In the genomic region with DNA sequence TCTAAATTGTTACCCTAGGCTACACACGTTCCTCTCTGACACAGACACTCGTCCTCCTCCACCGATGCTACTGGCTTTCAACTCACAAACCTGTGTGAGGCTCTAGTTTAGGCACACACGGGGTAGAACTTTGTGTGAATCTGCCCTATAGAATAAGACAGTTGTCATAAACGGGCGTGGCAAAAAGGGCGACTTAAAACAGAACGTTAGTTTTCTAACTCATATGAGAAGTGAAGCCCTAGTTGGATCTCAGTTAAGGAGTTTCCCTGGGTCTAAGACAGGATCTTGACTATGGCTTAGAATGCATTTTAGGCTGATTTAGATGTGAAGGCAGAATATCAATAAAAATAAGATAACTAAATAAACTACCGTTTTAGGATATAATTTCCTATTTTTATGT, we compare ENCODE assay signal across 34 mouse cellular contexts. TPM values are rescaled to one million over a fixed set of nuclear protein-coding genes. Genes with fewer than 3 reads are reported as not detected.
"Had no signal": no experiment of that assay in that cellular context is flagged by ENCODE, and none has a peak within 500 bp of the region (broad histone marks: within the 10 kb centered on the region; RNA-seq: fewer than 3 reads in every experiment).

A gene (minus strand): TSS at position 101 of the 400 bp plus-strand sequence.

- H3K4me2 ChIP-seq: embryonic facial prominence, embryonic 12.5 days; embryonic facial prominence, embryonic 13.5 days; embryonic facial prominence, embryonic 15.5 days; forebrain, embryonic 12.5 days; forebrain, embryonic 13.5 days; forebrain, embryonic 15.5 days had no signal

- H3K4me3 ChIP-seq: embryonic facial prominence, embryonic 10.5 days; embryonic facial prominence, embryonic 12.5 days; embryonic facial prominence, embryonic 13.5 days; embryonic facial prominence, embryonic 15.5 days; erythroblast, embryonic 14.5 days; forebrain, embryonic 10.5 days; forebrain, embryonic 12.5 days; forebrain, embryonic 13.5 days; forebrain, embryonic 15.5 days; gastrocnemius, adult 2 months; heart, adult 2 months had no signal

- ATAC-seq: forebrain, embryonic 14.5 days; forebrain, embryonic 15.5 days had no signal

- H3K36me3 ChIP-seq: embryonic facial prominence, embryonic 10.5 days; embryonic facial prominence, embryonic 12.5 days; embryonic facial prominence, embryonic 13.5 days; embryonic facial prominence, embryonic 15.5 days; forebrain, embryonic 10.5 days; forebrain, embryonic 12.5 days; forebrain, embryonic 15.5 days had no signal

- H3K27ac ChIP-seq: embryonic facial prominence, embryonic 10.5 days; embryonic facial prominence, embryonic 12.5 days; embryonic facial prominence, embryonic 13.5 days; embryonic facial prominence, embryonic 15.5 days; forebrain, embryonic 10.5 days; forebrain, embryonic 12.5 days; forebrain, embryonic 13.5 days; forebrain, embryonic 15.5 days; gastrocnemius, adult 2 months; heart, adult 2 months had no signal

- H3K27me3 ChIP-seq: embryonic facial prominence, embryonic 12.5 days; embryonic facial prominence, embryonic 13.5 days; embryonic facial prominence, embryonic 15.5 days; forebrain, embryonic 12.5 days; forebrain, embryonic 13.5 days; forebrain, embryonic 15.5 days had no signal

- DNase-seq: cerebellum, adult 2 months; cerebellum, adult 8-10 months; cerebellum, adult 9-10 months; cerebellum, adult 9-11 months; cerebellum, postnatal 10 days; cerebellum, postnatal 25 days; cerebellum, postnatal 36 days; embryo, embryonic 11 days; forebrain, postnatal 0 days; gastrocnemius, adult 2 months; gastrocnemius, postnatal 10 days; gastrocnemius, postnatal 14 days; gastrocnemius, postnatal 25 days; gastrocnemius, postnatal 36 days; heart, adult 11 months; heart, adult 18-20 months; heart, adult 2 months had no signal

- H3K9ac ChIP-seq: embryonic facial prominence, embryonic 12.5 days; embryonic facial prominence, embryonic 13.5 days; embryonic facial prominence, embryonic 15.5 days; forebrain, embryonic 12.5 days; forebrain, embryonic 13.5 days; forebrain, embryonic 15.5 days; forebrain, postnatal 0 days had no signal

- H3K9me3 ChIP-seq: embryonic facial prominence, embryonic 10.5 days; embryonic facial prominence, embryonic 12.5 days; embryonic facial prominence, embryonic 13.5 days; embryonic facial prominence, embryonic 15.5 days; forebrain, embryonic 10.5 days; forebrain, embryonic 12.5 days; forebrain, embryonic 13.5 days; forebrain, embryonic 15.5 days had no signal

- H3K4me1 ChIP-seq: embryonic facial prominence, embryonic 10.5 days; embryonic facial prominence, embryonic 12.5 days; embryonic facial prominence, embryonic 13.5 days; embryonic facial prominence, embryonic 15.5 days; forebrain, embryonic 10.5 days; forebrain, embryonic 12.5 days; forebrain, embryonic 13.5 days; forebrain, embryonic 15.5 days had no signal

RNA-seq across cellular contexts. Expression of the gene that starts here (rescaled TPM):
- polyA plus RNA-seq: cerebellum, adult 2 months; cortical plate, adult 2 months; embryonic facial prominence, embryonic 10.5 days; embryonic facial prominence, embryonic 11.5 days; embryonic facial prominence, embryonic 12.5 days; embryonic facial prominence, embryonic 13.5 days; embryonic facial prominence, embryonic 14.5 days; embryonic facial prominence, embryonic 15.5 days; erythroblast, embryonic 14.5 days; forebrain, embryonic 10.5 days; forebrain, embryonic 11.5 days; forebrain, embryonic 12.5 days; forebrain, embryonic 13.5 days; forebrain, embryonic 14.5 days; forebrain, embryonic 15.5 days; forebrain, embryonic 16.5 days; forebrain, postnatal 0 days; frontal cortex, adult 2 months; gonadal fat pad, adult 2 months; heart, adult 2 months had no signal
